Mouse (Mus musculus) limb, embryonic 14.5 days (tissue): ENCODE data around the gene Gm6993. TPM values are rescaled to one million over a fixed set of nuclear protein-coding genes. Genes with fewer than 3 reads are reported as not detected.

Source experiments
- ATAC-seq: fragments of 200-750 bp; cut with Nextera tagmentation; 2 replicates; pipeline ENCODE4 v1.8.0; 2017; ENCODE audit warnings: low read depth, moderate number of reproducible peaks, moderate TSS enrichment; ENCODE audit not compliant: low FRiP score
- DNase-seq: peaks from one replicate; pipeline ENCODE4 v3.0.0-alpha.2; 2015; ENCODE audit warnings: low spot score
- H3K27ac ChIP-seq: fragments of 300-500 bp; sonication (generic); replicated peaks from 2 replicates; pipeline ENCODE4 v1.5.1; 2014; ENCODE audit warnings: low read depth, mild to moderate bottlenecking, low read length, moderate library complexity, mixed read lengths
- H3K27me3 ChIP-seq: fragments of 300-500 bp; sonication (generic); 2 replicates; pipeline ENCODE4 v1.6.1; 2014; ENCODE audit warnings: low read length, mixed read lengths; ENCODE audit not compliant: control insufficient read depth, insufficient read depth
- H3K36me3 ChIP-seq: fragments of 300-500 bp; sonication (generic); 2 replicates; pipeline ENCODE4 v1.6.1; 2014; ENCODE audit warnings: mild to moderate bottlenecking, low read length, moderate library complexity, mixed read lengths; ENCODE audit not compliant: control insufficient read depth, insufficient read depth
- H3K4me1 ChIP-seq: fragments of 300-500 bp; sonication (generic); 2 replicates; pipeline ENCODE4 v1.6.1; 2014; ENCODE audit warnings: antibody characterized with exemption, low read length, mixed read lengths; ENCODE audit not compliant: control insufficient read depth, insufficient read depth
- H3K4me2 ChIP-seq: fragments of 300-500 bp; sonication (generic); replicated peaks from 2 replicates; pipeline ENCODE4 v1.6.1; 2014; ENCODE audit warnings: low read depth, mild to moderate bottlenecking, low read length, moderate library complexity; ENCODE audit not compliant: severe bottlenecking
- H3K4me3 ChIP-seq: fragments of 300-500 bp; sonication (generic); replicated peaks from 2 replicates; pipeline ENCODE4 v1.5.1; 2014; ENCODE audit warnings: low read length
- H3K9ac ChIP-seq: fragments of 300-500 bp; sonication (generic); 2 replicates; pipeline ENCODE4 v1.6.1; 2014; ENCODE audit warnings: mild to moderate bottlenecking, low read depth, low read length, moderate library complexity; ENCODE audit not compliant: severe bottlenecking
- H3K9me3 ChIP-seq: fragments of 300-500 bp; sonication (generic); 2 replicates; pipeline ENCODE4 v1.6.1; 2016; ENCODE audit warnings: low read length; ENCODE audit not compliant: control insufficient read depth
- POLR2A ChIP-seq: fragments of 200-500 bp; IDR thresholded peaks from 2 replicates; pipeline ENCODE4 v1.8.0; 2012; ENCODE audit warnings: inconsistent platforms, mild to moderate bottlenecking, moderate library complexity, borderline replicate concordance; ENCODE audit not compliant: insufficient read depth, insufficient read length; ENCODE audit errors: extremely low read depth
- WGBS: fragments of 180-500 bp; shearing (Covaris S2); extraction: QIAGEN DNeasy Blood & Tissue Kit; methylation state at CpG from one replicate; pipeline ENCODE4 v1.1.7; 2014; 5-methylcytosine and 5-hydroxymethylcytosine counted together
- polyA plus RNA-seq, 2 experiments: library from polyadenylated mRNA; depleted of rRNA in 1 of 2; stranded (reverse) in 1 of 2; unstranded in 1 of 2; fragments of >200 nt; fragmentation: Nextera tagmentation in 1 of 2; extraction: Ambion mirVana in 1 of 2; gene quantifications; 2 replicates each; pipeline versions ENCODE4 v1.2.1 to v1.2.3; 2012 to 2014

The Gm6993 gene
- polyA plus RNA-seq, 2 experiments: not detected

- TF ChIP-seq POLR2A: no peak
- WGBS: 46% methylated on average over 5 of the region's 5 CpGs
- no peak overlapping the region for H3K4me3 ChIP-seq
- no peaks in the 10 kb centered on the region for H3K27me3 ChIP-seq
- ATAC-seq (no peak), DNase-seq (no peak)
- no peaks in the 10 kb centered on the region for H3K36me3 ChIP-seq
- no peak overlapping the region for H3K9ac ChIP-seq
- no peak overlapping the region for H3K27ac ChIP-seq
- H3K4me2 ChIP-seq: no peak overlapping the region
- H3K9me3 ChIP-seq: no peaks in the 10 kb centered on the region
- H3K4me1 ChIP-seq: peaks cover 18% of the 10 kb centered on the region
These were observed 23.3 kb upstream of the Gm6993 start for GRCm38 (mm10) chr12:31217232-31217631.

GRCm38 (mm10) chr12:31218774-31219173 lies 21.8 kb upstream of the Gm6993 start:
- peak; percentile 85 for ATAC-seq
- H3K4me2 ChIP-seq: no peak overlapping the region
- H3K4me1 ChIP-seq: peaks cover 14% of the 10 kb centered on the region
- WGBS: 28% methylated on average over 3 of the region's 3 CpGs
- no peak overlapping the region for H3K9ac ChIP-seq
- no peak overlapping the region for H3K4me3 ChIP-seq
- TF ChIP-seq POLR2A: no peak
- peak overlapping the region; percentile 35; the same call in 1 of the 2 replicates for H3K27ac ChIP-seq
- DNase-seq: peak; percentile 89
- H3K27me3 ChIP-seq: no peaks in the 10 kb centered on the region
- H3K9me3 ChIP-seq: no peaks in the 10 kb centered on the region
- no peaks in the 10 kb centered on the region for H3K36me3 ChIP-seq

GRCm38 (mm10) chr12:31221522-31221921 lies 19.0 kb upstream of the Gm6993 start:
- H3K9ac ChIP-seq: no peak overlapping the region
- no peaks in the 10 kb centered on the region for H3K36me3 ChIP-seq
- peaks cover 7% of the 10 kb centered on the region for H3K4me1 ChIP-seq
- ATAC-seq: no peak
- H3K9me3 ChIP-seq: no peaks in the 10 kb centered on the region
- TF ChIP-seq POLR2A: no peak
- whole genome bisulfite sequencing: 87% methylated on average over 6 of the region's 6 CpGs
- no peaks in the 10 kb centered on the region for H3K27me3 ChIP-seq
- H3K4me3 ChIP-seq: no peak overlapping the region
- no peak for DNase-seq
- no peak overlapping the region for H3K4me2 ChIP-seq
- H3K27ac ChIP-seq: no peak overlapping the region

GRCm38 (mm10) chr12:31222282-31222681 lies 18.3 kb upstream of the Gm6993 start:
- 29% methylated on average over 2 of the region's 2 CpGs for WGBS
- TF ChIP-seq POLR2A: no peak
- no peak for DNase-seq

GRCm38 (mm10) chr12:31222741-31223140 lies 17.8 kb upstream of the Gm6993 start:
- ATAC-seq (no peak), DNase-seq (no peak)
- Histone ChIP-seq H3K36me3 (no peaks in the 10 kb centered on the region), H3K9ac (no peak overlapping the region), H3K4me1 (peaks cover 7% of the 10 kb centered on the region), H3K9me3 (no peaks in the 10 kb centered on the region), H3K27ac (no peak overlapping the region), H3K4me2 (no peak overlapping the region), H3K27me3 (no peaks in the 10 kb centered on the region), H3K4me3 (no peak overlapping the region)
- 32% methylated on average over 3 of the region's 3 CpGs for WGBS
- TF ChIP-seq POLR2A: no peak

More at GRCm38 (mm10) chr12:31222282-31222681, 18.3 kb upstream of the Gm6993 start:
- no peaks in the 10 kb centered on the region for H3K9me3 ChIP-seq
- no peaks in the 10 kb centered on the region for H3K36me3 ChIP-seq
- H3K4me3 ChIP-seq: no peak overlapping the region
- H3K4me2 ChIP-seq: no peak overlapping the region
- peaks cover 7% of the 10 kb centered on the region for H3K4me1 ChIP-seq
- no peak overlapping the region for H3K27ac ChIP-seq
- no peaks in the 10 kb centered on the region for H3K27me3 ChIP-seq
- no peak overlapping the region for H3K9ac ChIP-seq
- ATAC-seq: no peak

GRCm38 (mm10) chr12:31225451-31225850 lies 15.1 kb upstream of the Gm6993 start:
- 0 out of 2 replicates have a peak, but pooled peaks cover 2% of the 10 kb centered on the region for H3K4me1 ChIP-seq
- TF ChIP-seq POLR2A: no peak
- ATAC-seq: no peak

More at GRCm38 (mm10) chr12:31225451-31225850, 15.1 kb upstream of the Gm6993 start:
- no peaks in the 10 kb centered on the region for H3K27me3 ChIP-seq
- H3K9ac ChIP-seq: no peak overlapping the region
- no peak for DNase-seq
- no peak overlapping the region for H3K27ac ChIP-seq
- H3K4me2 ChIP-seq: no peak overlapping the region
- H3K36me3 ChIP-seq: no peaks in the 10 kb centered on the region
- 54% methylated on average over 8 of the region's 8 CpGs for WGBS
- no peak overlapping the region for H3K4me3 ChIP-seq
- H3K9me3 ChIP-seq: no peaks in the 10 kb centered on the region
